In genomic region chr13:76827738-76828137, GRCm38 (mm10) we compare ENCODE assay signal across 24 mouse cellular contexts.
DNase-seq lines count a peak whose midpoint lies in the region; ATAC-seq lines count a peak whose summit lies in the region.
"Had no signal": no experiment of that assay in that cellular context is flagged by ENCODE, and none has a peak within 500 bp of the region (broad histone marks: within the 10 kb centered on the region; RNA-seq: fewer than 3 reads in every experiment).

No protein-coding gene starts in this region.

- no peaks in the 10 kb centered on the region for H3K36me3 ChIP-seq in forebrain, embryonic 12.5 days (replicated peaks)
- H3K36me3 ChIP-seq in forebrain, embryonic 14.5 days (ENCODE audit: control insufficient read depth, insufficient read depth, low read length): no peaks in the 10 kb centered on the region
- H3K36me3 ChIP-seq: forebrain, embryonic 10.5 days; forebrain, embryonic 15.5 days; heart, embryonic 12.5 days; heart, embryonic 15.5 days; hindbrain, embryonic 10.5 days; hindbrain, embryonic 13.5 days had no signal

- peak overlapping the region; percentile 17; the same call in 1 of the 2 replicates for H3K4me2 ChIP-seq in forebrain, embryonic 12.5 days
- no peak overlapping the region for H3K4me2 ChIP-seq in forebrain, embryonic 14.5 days (ENCODE audit: low read length)
- H3K4me2 ChIP-seq: forebrain, embryonic 15.5 days; heart, embryonic 12.5 days; heart, embryonic 15.5 days; hindbrain, embryonic 13.5 days had no signal

- no peaks in the 10 kb centered on the region for H3K27me3 ChIP-seq in forebrain, embryonic 12.5 days
- no peaks in the 10 kb centered on the region for H3K27me3 ChIP-seq in forebrain, embryonic 14.5 days (replicated peaks; ENCODE audit: control insufficient read depth, insufficient read depth, low read length)
- H3K27me3 ChIP-seq: forebrain, embryonic 15.5 days; heart, embryonic 12.5 days; heart, embryonic 15.5 days; hindbrain, embryonic 13.5 days had no signal

- no peak overlapping the region for H3K9ac ChIP-seq in forebrain, embryonic 12.5 days
- no peak overlapping the region for H3K9ac ChIP-seq in forebrain, embryonic 14.5 days (ENCODE audit: low read length)
- H3K9ac ChIP-seq: forebrain, embryonic 15.5 days; heart, embryonic 12.5 days; heart, embryonic 15.5 days; hindbrain, embryonic 13.5 days had no signal

- 69% methylated on average over 3 of the region's 3 CpGs for WGBS in forebrain, embryonic 12.5 days
- WGBS in forebrain, embryonic 14.5 days: 82% methylated on average over 3 of the region's 3 CpGs

- peaks cover 12% of the 10 kb centered on the region for H3K4me1 ChIP-seq in forebrain, embryonic 12.5 days
- no peaks in the 10 kb centered on the region for H3K4me1 ChIP-seq in forebrain, embryonic 14.5 days (ENCODE audit: control insufficient read depth, insufficient read depth, low read length)
- H3K4me1 ChIP-seq: forebrain, embryonic 15.5 days; heart, embryonic 12.5 days; heart, embryonic 15.5 days had no signal

- H3K4me3 ChIP-seq in forebrain, embryonic 12.5 days (replicated peaks): no peak overlapping the region
- no peak overlapping the region for H3K4me3 ChIP-seq in forebrain, embryonic 14.5 days (ENCODE audit: low read depth, low read length)
- H3K4me3 ChIP-seq: forebrain, embryonic 10.5 days; forebrain, embryonic 15.5 days; gastrocnemius, adult 2 months; heart, embryonic 12.5 days; heart, embryonic 15.5 days; hindbrain, embryonic 10.5 days; hindbrain, embryonic 13.5 days had no signal

- no peak for DNase-seq in forebrain, embryonic 14.5 days (ENCODE audit: low spot score)
- peak; percentile 33 for DNase-seq in layer of hippocampus, adult 9-11 months
- no peak for DNase-seq in layer of hippocampus, adult 11-12 months (ENCODE audit: low spot score)
- DNase-seq in right cerebral cortex, adult 18-20 months: peak; percentile 23
- DNase-seq in right cerebral cortex, postnatal 25 days: no peak
- DNase-seq: adrenal gland, adult 8-10 months; adrenal gland, postnatal 25 days; cerebellum, adult 18-20 months; cerebellum, adult 9-10 months; cerebellum, postnatal 14 days; gastrocnemius, adult 2 months; gastrocnemius, postnatal 14 days; heart, adult 18-20 months; heart, postnatal 10 days; heart, postnatal 36 days had no signal

- H3K9me3 ChIP-seq in forebrain, embryonic 12.5 days: no peaks in the 10 kb centered on the region
- H3K9me3 ChIP-seq in forebrain, embryonic 14.5 days (replicated peaks; ENCODE audit: control insufficient read depth, low read length): no peaks in the 10 kb centered on the region
- H3K9me3 ChIP-seq: forebrain, embryonic 10.5 days; forebrain, embryonic 15.5 days; heart, embryonic 12.5 days; heart, embryonic 15.5 days; hindbrain, embryonic 10.5 days; hindbrain, embryonic 13.5 days had no signal

- no peak overlapping the region for H3K27ac ChIP-seq in forebrain, embryonic 12.5 days
- H3K27ac ChIP-seq in forebrain, embryonic 14.5 days (ENCODE audit: low read depth, low read length): no peak overlapping the region
- H3K27ac ChIP-seq: forebrain, embryonic 10.5 days; forebrain, embryonic 15.5 days; gastrocnemius, adult 2 months; heart, embryonic 15.5 days; hindbrain, embryonic 13.5 days had no signal

- ATAC-seq in forebrain, embryonic 12.5 days (ENCODE audit: low FRiP score): no peak
- no peak for ATAC-seq in forebrain, embryonic 14.5 days
- ATAC-seq: activated CD4-positive, CD25-positive, alpha-beta regulatory T cell, adult 4 months; forebrain, embryonic 15.5 days; hindbrain, embryonic 16.5 days had no signal

Comparison
In these comparisons a context has a peak if more than half of its experiments do, and no peak if none do; other contexts are left out.
1. DNase-seq: peak in layer of hippocampus, adult 9-11 months (single experiment) and right cerebral cortex, adult 18-20 months (single experiment); none in forebrain, embryonic 14.5 days (single experiment), layer of hippocampus, adult 11-12 months (single experiment) and right cerebral cortex, postnatal 25 days (single experiment).